Mouse (Mus musculus): Measurements from ENCODE around the gene Fads2.
A peak's percentile ranks its signal among the peaks of the same experiment; 100 is the strongest.
"Not testable (repeated sequence)": the region's sequence is repeated elsewhere in the genome, so short reads cannot be mapped to it uniquely, and the experiment has no call there.

The Fads2 gene

DNA sequence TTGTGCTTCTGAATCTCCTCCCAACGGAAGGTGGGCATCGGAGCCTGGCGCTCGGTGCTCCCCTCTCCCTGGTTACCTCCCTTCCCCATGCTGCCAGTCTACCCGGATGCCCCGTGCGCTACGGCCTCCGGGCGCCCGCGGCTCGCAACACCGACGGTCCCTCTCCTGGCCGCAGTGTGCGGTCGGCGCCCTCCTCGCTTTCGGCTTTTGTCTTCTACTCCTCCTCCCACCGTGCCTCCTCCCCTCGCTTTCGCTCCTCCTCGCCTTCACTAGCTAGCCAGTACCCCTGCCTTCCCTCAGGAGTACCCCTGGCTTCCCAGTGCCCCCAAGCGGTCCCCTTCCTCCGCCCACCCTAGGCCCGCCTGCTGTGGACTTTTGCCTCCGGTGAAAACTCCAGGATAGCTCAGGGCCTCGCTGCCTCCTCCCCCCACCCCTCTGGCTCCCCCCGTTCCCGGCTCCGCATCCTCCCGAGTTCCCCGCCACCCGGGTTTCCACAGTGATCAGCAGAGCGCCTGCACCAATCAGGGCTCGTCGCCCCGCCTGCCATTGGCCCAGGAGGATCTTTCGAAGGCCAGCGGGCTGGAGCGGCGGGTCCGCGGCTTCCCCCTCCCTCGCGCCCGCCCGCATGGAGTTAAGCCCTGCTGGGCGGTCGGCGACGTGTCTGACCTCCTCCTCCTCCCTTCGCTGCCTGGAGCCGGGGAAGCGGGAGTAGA, at the start of gene Fads2:
Gene Fads2, minus strand, starts transcription at position 406 of the 713 bp plus-strand sequence.
- peak; percentile 98 to 99 for DNase-seq (ENCODE audit: inconsistent age in 2 of 2, low spot score in 1 of 2)

DNA sequence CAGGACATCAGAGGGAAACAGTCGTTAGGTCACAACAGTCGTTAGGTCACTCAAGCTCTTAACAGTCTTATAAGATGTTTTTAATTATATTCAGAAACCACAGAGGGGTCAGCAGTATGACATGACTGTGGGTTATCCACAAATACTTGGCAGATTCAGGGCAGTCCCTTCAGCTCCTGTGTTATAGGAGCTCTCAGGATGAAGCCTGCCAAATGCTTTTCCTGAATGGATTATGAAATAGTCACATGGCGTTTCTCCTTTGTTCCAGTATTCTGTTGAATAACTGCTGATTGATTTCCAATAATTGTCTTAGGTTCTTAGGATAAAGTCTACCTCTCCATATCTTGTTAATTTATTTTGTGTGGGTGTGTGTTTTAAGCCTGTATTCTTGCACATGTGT, 47.6 kb upstream of the Fads2 start:
- peak in 1 of 2 experiments; percentile 38 for DNase-seq (ENCODE audit: inconsistent age in 2 of 2, low spot score in 1 of 2)

GRCm38 (mm10) chr19:10148555-10148954, 47.0 kb upstream of the Fads2 start:
- peak in 1 of 2 experiments; percentile 65 for DNase-seq (ENCODE audit: inconsistent age in 2 of 2, low spot score in 1 of 2)

DNA sequence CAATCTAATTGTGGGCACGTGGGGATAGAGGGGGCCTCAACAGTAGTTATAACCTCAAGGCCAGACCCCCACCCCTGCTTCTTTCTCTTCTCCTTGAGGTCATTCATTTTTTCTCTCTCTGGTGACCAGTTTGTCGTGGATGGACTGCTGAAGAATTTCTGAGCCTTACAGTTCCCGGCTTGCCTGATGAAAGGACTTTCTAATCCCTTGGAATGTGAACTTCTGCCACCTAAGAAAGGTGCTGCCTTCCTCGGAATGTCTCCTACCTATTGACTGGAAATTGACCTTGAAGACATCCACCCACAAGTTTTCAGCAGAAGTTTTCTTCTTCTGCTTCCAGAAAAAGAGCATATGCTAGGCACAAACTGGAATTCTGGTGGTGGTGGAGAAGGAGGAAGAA, 42.9 kb upstream of the Fads2 start:
- no peak for DNase-seq (ENCODE audit: inconsistent age in 2 of 2, low spot score in 1 of 2)

- no peak for DNase-seq (ENCODE audit: inconsistent age in 2 of 2, low spot score in 1 of 2)
Measured at GRCm38 (mm10) chr19:10143667-10144066, 42.1 kb upstream of the Fads2 start.

DNA sequence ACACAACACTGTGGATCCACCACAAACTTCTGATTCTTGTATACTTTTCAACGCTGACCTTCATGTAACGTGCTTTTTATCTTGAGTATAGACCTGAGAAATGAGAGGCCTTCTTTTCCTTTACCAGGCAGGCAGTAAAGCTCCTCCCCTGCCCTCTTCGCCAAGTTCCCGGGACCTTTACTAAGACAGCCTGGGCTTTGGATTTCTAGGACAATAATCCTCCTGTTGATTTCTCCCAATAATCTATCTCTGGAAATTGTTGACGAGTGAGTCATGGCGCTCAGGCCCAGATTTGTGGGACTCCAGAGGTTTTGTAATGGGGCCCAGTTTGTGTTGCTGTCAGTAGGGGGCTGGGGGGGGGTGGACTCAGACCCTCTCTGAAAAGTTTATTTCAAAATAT, 38.2 kb upstream of the Fads2 start:
- no peak for DNase-seq (ENCODE audit: inconsistent age in 2 of 2, low spot score in 1 of 2)

- peak in 1 of 2 experiments; percentile 35 for DNase-seq (ENCODE audit: inconsistent age in 2 of 2, low spot score in 1 of 2)
Measured at GRCm38 (mm10) chr19:10137423-10137822, 35.9 kb upstream of the Fads2 start.

DNA sequence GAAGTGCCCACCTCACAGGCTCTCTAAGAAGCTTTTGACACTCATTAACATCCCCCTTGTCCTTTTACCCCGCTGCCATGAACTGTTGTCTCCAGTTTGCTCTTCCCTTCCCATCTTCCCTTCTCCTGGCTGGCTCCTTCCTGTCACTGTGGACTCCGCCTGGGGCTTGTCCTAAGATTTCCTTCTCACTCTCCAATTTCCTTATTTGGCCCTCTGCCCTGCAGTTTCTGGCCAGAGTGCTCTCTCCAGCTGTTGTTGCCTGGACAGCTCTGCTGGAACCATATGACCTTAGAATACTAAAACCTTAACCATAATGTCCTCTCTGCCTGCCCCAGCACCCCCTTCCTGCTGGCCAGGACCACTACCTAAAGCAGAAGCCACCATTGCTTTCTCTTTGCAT, 33.1 kb upstream of the Fads2 start:
- peak; percentile 33 to 71 for DNase-seq (ENCODE audit: inconsistent age in 2 of 2, low spot score in 1 of 2)

- DNase-seq (ENCODE audit: inconsistent age in 2 of 2, low spot score in 1 of 2) = not testable (repeated sequence)
Measured at GRCm38 (mm10) chr19:10129547-10129946, 28.0 kb upstream of the Fads2 start.

DNA sequence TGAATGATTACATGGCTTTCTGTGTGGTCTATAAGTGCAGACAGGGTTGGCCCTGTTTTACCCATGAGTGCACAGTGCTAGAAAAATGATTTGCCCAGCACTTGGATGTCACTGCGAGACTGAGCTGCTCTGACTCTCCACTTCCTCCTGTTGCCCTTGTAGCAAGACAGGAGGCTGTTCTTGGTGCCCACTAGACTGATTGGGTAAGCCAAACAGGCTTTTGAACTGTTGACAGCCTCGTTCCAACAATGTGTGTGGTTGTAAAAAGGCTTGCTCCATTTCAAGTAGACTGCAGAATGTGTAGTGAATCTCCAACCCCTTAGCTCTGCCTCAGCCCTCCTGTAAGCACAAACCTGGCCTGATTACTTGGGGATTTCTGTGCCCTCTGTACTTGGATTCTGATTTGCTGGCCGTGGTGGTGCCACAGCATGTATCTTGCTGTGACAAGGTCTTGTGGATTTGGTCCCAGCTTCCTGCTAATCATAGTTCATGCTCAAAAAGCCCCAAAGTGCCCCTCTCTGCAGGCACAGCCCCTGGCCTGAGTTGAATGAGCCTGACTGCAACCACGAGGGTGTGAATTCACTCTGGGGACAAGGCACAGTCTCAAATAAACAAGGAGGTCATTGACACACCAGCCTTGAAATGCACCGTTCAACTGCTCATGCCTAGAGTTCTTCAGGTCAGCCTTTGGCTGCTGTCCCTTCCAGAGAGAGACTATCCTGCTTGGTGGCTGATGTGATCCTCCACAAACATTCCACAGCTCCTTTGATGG, 25.1 kb upstream of the Fads2 start:
- peak; percentile 54 to 86 for DNase-seq (ENCODE audit: inconsistent age in 2 of 2, low spot score in 1 of 2)

DNA sequence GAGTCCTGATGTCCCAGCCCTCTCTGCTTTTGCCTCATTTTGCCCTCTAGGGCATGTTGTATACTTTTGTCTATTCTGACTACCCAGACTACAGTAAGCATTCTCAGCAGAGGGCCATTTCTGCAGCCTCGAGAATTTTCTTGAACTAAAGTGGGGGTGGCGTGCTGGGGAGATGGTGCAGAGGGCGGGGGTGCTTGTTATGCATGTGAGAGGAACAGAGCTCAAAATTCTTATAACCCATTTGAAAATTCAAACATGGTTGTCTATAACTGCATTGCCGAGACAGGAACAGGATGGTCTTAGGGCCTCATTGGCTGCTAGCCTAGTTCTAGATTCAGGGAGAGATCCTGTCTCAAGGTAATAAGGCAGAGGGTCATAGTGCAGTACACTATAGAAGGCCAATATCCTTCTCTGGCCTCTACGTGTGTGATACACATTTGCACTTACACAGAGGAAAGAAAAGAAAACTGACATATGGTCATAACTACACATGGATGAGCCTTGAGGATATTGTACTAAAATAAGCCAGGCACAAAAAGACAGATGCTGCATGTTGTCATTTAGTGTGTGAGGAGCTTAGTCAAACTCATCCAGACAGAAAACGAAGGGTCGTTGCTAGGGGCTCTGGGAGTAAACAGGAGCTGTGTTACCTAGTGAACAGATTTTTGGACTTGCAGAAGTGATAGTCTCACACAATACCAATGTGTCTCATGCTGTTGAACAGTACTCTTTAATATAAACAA, 22.5 kb upstream of the Fads2 start:
- DNase-seq (ENCODE audit: inconsistent age in 2 of 2, low spot score in 1 of 2) = no peak

DNA sequence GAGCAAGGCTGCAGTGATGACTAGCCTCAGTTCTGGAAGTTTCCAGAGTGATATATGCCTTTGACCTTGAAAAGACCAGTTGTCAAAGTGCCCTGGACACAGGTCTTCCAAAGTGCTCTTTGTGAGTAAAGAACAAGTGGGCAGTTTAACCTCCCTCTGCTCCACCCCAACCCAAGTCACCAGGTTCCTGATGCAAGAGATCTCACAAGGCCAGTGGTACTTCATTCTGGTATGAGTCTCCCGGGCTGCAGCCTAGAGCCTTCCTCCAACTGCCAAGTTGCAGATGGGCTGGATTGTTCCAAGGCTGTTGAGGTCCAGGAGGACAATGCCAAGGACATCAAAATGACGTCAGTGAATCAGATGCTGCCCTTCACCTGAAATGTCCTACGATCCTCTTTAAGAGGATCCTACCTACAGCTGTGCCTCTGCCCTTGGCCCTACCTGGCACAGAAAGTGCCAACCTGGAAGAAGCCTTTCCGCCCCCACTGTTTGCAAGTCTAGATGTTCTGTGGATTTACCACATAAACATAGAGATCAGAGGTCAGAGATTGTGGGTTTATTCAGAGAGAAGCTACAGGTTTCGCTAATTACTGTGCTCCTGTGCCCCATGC, 20.6 kb upstream of the Fads2 start:
- DNase-seq (ENCODE audit: inconsistent age in 2 of 2, low spot score in 1 of 2) = peak; percentile 92 to 94

DNA sequence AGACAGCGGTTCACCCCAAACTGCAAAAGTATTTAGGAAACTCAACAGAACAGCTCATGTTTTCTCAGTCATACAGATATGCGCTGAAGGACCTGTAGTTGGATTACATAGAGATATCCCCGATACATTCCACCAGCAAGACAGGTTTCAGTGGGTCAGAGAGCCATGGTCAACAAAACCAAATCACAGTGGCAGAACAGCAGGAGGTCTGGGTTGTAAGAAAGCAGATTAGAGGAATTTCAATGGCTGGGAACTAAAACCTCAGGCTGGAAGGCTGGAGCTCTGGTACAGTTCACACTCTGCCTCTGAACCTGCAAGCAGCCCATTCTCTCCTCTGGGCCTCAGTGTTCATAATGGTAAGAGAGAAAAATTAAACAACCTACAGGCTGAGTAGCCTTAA, 15.1 kb upstream of the Fads2 start:
- DNase-seq (ENCODE audit: inconsistent age in 2 of 2, low spot score in 1 of 2) = peak in 1 of 2 experiments; percentile 23

GRCm38 (mm10) chr19:10115373-10116158, 14.0 kb upstream of the Fads2 start:
- peak in 1 of 2 experiments; percentile 28 for DNase-seq (ENCODE audit: inconsistent age in 2 of 2, low spot score in 1 of 2)

GRCm38 (mm10) chr19:10112956-10113355, 11.4 kb upstream of the Fads2 start:
- peak in 1 of 2 experiments; percentile 65 for DNase-seq (ENCODE audit: inconsistent age in 2 of 2, low spot score in 1 of 2)

DNA sequence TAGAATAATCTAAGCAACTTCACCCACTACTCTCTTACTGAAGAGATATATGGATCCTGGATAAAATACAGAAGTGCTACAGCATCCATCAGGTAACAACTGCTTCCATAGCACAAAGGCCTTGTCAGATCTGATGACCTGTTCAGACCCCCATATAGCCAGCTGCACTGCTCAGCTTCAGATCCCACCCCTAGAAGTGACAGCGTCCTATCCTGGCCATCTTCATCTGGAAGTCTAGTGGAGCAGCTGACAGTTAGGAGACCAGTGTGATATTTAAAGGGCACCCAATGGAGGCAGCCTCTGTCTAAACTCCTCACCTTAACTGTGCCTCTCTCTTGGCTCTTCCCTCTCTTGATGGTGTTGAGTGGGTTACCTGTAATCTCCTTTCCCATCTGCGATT, 7.1 kb upstream of the Fads2 start:
- DNase-seq (ENCODE audit: inconsistent age in 2 of 2, low spot score in 1 of 2) = peak in 1 of 2 experiments; percentile 53

DNA sequence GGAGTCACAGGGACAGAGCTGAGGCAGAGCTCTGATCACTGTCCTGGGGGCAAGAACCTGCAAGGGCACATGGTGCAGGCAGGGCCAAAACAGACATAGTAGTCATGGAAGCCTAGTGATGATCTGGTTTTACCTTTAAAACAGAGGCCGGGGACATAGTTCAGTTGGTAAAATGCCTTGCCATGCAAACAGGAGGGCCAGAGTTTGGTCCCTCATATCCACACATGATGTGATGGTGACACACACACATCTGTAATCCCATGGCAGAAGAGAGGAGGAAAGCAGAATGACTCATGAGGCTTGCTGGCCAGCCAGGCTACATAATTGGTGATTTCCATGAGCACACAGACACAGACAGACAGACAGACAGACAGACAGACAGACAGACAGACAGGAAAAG, 6.6 kb upstream of the Fads2 start:
- peak in 1 of 2 experiments; percentile 82 for DNase-seq (ENCODE audit: inconsistent age in 2 of 2, low spot score in 1 of 2)

GRCm38 (mm10) chr19:10107051-10107611, 5.6 kb upstream of the Fads2 start:
- peak; percentile 80 to 94 for DNase-seq (ENCODE audit: inconsistent age in 2 of 2, low spot score in 1 of 2)

DNA sequence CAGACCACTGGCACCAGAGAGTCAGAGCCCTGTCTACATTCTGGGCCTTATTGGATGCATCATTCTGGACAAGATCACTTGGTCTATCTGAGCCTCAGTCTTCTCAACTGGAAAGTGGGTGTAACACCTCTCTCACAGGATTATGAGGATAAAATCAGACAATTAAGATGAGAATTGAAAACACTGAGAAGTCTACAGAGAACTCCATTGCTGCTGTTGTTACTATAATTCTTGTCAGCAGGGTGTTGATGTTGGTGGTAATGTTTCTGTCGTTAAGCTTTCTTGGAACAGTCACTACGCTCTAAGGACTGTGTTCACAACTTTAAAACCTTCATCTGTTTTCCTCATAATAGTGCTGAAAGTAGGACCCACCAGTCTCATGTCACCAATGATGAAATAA, 5.1 kb upstream of the Fads2 start:
- no peak for DNase-seq (ENCODE audit: inconsistent age in 2 of 2, low spot score in 1 of 2)

- peak in 1 of 2 experiments; percentile 32 for DNase-seq (ENCODE audit: inconsistent age in 2 of 2, low spot score in 1 of 2)
Measured at GRCm38 (mm10) chr19:10105034-10105493, 3.5 kb upstream of the Fads2 start.

All from adrenal gland, adult (tissue).